Mouse (Mus musculus) megakaryocyte, embryonic 14.5 days (primary cell): Measurements from ENCODE around the gene Cab39l.

ENCODE experiments used
- FLI1 ChIP-seq: IDR thresholded peaks from 2 replicates; pipeline ENCODE4 v1.6.1; 2012; ENCODE audit warnings: low read length, inconsistent platforms, mixed read lengths
- GATA1 ChIP-seq: IDR thresholded peaks from 3 replicates; pipeline ENCODE4 v1.6.1; 2012; ENCODE audit warnings: mixed read lengths, low read length, inconsistent platforms, borderline replicate concordance

DNA sequence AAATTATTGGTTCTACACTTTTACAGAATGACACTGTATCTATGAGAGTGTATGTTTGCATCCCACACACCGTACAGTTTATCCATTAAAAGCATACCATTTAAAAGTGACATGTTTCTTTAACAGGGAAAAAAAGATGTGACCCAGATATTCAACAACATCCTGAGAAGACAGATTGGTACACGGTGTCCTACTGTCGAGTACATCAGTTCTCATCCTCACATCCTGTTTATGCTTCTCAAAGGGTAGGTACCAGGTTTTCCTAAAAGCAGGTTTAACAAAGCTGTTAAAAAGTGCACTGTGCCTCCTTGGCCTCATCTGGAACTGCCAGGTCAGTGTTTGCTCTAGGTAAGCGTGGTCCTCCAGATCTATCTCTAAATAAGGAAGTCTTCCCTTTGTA, 65.4 kb downstream of the Cab39l start:
- TF ChIP-seq GATA1 (no peak), FLI1 (no peak)
